Mouse (Mus musculus): Measurements from ENCODE around the gene Nkain2. TPM values are rescaled to one million over a fixed set of nuclear protein-coding genes. Genes with fewer than 3 reads are reported as not detected.

Nkain2 gene
- 5.4 and 8.0 TPM in 2 replicates for polyA plus RNA-seq (2015; fragmentation: Nextera tagmentation; extraction: Ambion mirVana)

DNA sequence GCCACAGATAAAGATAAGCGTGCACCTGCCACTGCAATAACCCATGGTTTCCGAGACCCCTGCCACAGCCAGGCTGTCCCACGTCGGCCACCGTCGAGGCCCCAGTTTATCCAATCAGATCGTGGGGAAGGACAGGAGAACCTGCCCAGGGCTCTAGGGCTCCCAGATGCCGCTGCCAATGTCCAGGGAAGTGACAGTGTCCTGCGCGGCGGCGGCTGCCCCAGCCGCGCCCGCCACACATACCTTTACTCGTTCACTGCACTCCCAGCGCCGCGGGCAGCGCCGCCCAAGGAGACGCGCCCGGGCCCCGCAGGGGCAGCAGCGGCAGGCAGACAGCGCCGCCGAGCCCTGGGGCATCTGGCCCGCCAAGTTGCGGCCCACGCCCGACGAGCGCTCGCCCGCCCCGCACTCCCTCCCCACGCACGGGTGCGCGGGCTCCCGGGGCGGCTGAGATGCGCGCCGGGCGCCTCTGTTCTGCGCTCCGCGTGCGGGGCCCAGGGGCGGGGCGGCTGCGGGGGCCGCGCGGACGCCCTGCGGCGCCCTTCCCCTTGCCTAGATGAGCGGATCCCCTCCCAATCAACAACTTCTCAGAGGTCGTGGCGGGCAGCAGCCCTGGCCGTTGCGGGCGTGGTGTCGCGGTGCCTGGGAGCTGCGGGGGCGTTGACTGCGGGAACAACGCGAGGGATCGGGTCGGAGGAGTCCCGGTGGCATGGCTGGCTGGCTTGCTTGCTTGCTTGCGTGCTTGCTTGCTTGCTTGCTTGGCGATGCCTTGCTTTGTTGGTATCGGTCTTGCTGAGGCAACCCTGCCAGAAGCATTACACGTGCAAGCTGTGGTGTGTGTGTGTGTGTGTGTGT is at the start of gene Nkain2:
Gene Nkain2 (minus strand): TSS at position 811 of the 855 bp plus-strand sequence.
- Histone ChIP-seq H3K4me1 (replicated peaks) (no peaks in the 10 kb centered on the region), H3K4me3 (replicated peaks) (peak within 1 kb of the TSS; percentile 89), H3K9ac (replicated peaks) (peak within 1 kb of the TSS; percentile 90), H3K4me2 (replicated peaks) (peak within 1 kb of the TSS; percentile 80), H3K27me3 (no peaks in the 10 kb centered on the region), H3K9me3 (no peaks in the 10 kb centered on the region), H3K27ac (peak within 1 kb of the TSS; percentile 85), H3K36me3 (no peaks in the 10 kb centered on the region)
- under 1% methylated on average over 71 of the region's 81 CpGs for WGBS
- ATAC-seq, result peak; percentile 92

- no peaks in the 10 kb centered on the region for H3K9me3 ChIP-seq
- H3K4me2 ChIP-seq (replicated peaks), result no peak overlapping the region
- H3K27ac ChIP-seq, result no peak overlapping the region
- over 99% methylated on average over 3 of the region's 3 CpGs for WGBS
- no peak overlapping the region for H3K9ac ChIP-seq (replicated peaks)
- no peak for ATAC-seq
- no peaks in the 10 kb centered on the region for H3K36me3 ChIP-seq
- no peaks in the 10 kb centered on the region for H3K4me1 ChIP-seq (replicated peaks)
- no peak overlapping the region for H3K4me3 ChIP-seq (replicated peaks)
- no peaks in the 10 kb centered on the region for H3K27me3 ChIP-seq
Measured at GRCm38 (mm10) chr10:32939853-32940252, 49.6 kb upstream of the Nkain2 start.

DNA sequence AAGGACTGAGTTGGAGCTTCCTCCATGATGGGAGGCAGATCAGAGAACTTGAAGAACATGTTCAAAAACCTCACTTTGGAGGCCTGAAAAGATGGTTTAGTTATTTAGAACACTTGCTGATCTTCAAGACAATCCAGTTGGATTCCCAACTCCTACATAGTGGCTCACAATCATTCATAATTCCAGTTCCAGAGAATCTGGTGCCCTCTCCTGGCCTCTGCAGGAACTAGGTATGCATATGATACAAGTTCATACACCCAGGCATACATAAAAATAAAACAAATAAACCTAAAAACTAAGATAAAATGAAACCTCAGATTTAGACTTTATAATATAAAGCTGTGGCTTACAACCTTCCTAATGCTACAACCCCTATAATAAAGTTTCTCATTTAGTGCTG is 4.8 kb upstream of the Nkain2 start:
- Histone ChIP-seq H3K4me1 (replicated peaks) (no peaks in the 10 kb centered on the region), H3K9ac (replicated peaks) (no peak overlapping the region), H3K9me3 (no peaks in the 10 kb centered on the region), H3K27me3 (no peaks in the 10 kb centered on the region), H3K36me3 (no peaks in the 10 kb centered on the region), H3K4me3 (replicated peaks) (no peak overlapping the region), H3K27ac (no peak overlapping the region), H3K4me2 (replicated peaks) (no peak overlapping the region)
- ATAC-seq, result no peak

GRCm38 (mm10) chr10:32890507-32891131 is 357 bp upstream of the Nkain2 start:
- H3K27me3 ChIP-seq, result no peaks in the 10 kb centered on the region
- peak overlapping the region; percentile 80 for H3K4me2 ChIP-seq (replicated peaks)
- peak; percentile 71 for ATAC-seq
- no peaks in the 10 kb centered on the region for H3K36me3 ChIP-seq
- H3K9ac ChIP-seq (replicated peaks), result peak overlapping the region; percentile 90
- no peaks in the 10 kb centered on the region for H3K4me1 ChIP-seq (replicated peaks)
- 2% methylated on average over 13 of the region's 13 CpGs for WGBS
- H3K27ac ChIP-seq, result peak overlapping the region; percentile 85; the same call in 1 of the 2 replicates
- no peaks in the 10 kb centered on the region for H3K9me3 ChIP-seq
- H3K4me3 ChIP-seq (replicated peaks), result peak overlapping the region; percentile 89

DNA sequence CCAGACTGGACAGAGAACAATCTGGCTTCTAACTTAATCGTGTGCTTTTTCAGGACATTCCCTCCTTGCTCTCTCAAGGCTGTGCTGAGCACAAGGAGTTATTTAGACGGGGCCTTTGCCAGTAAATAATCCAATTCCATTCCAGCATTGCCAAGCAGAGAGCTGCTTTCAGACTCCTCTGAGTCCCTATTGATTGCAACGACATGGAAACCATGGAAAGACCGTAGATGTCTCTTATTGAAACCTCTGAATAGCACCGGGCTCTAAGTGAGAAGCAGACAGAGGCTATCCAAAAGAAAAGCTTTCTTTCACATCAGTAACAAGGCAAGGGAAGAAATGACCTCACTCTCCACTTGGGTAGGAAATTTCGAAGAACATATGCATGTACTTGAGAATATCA is 8.3 kb downstream of the Nkain2 start:
- no peak overlapping the region for H3K9ac ChIP-seq (replicated peaks)
- H3K4me1 ChIP-seq (replicated peaks), result no peaks in the 10 kb centered on the region
- no peak overlapping the region for H3K4me2 ChIP-seq (replicated peaks)
- no peaks in the 10 kb centered on the region for H3K9me3 ChIP-seq
- WGBS, result 62% methylated on average over 6 of the region's 6 CpGs
- ATAC-seq, result no peak
- no peaks in the 10 kb centered on the region for H3K27me3 ChIP-seq
- H3K4me3 ChIP-seq (replicated peaks), result no peak overlapping the region
- H3K27ac ChIP-seq, result no peak overlapping the region
- no peaks in the 10 kb centered on the region for H3K36me3 ChIP-seq

GRCm38 (mm10) chr10:32870691-32871406 is 19.4 kb downstream of the Nkain2 start:
- no peaks in the 10 kb centered on the region for H3K27me3 ChIP-seq
- 79% methylated on average over 1 of the region's 1 CpGs for WGBS
- H3K36me3 ChIP-seq, result no peaks in the 10 kb centered on the region
- H3K4me1 ChIP-seq (replicated peaks), result no peaks in the 10 kb centered on the region
- no peak overlapping the region for H3K27ac ChIP-seq
- ATAC-seq, result no peak
- no peak overlapping the region for H3K9ac ChIP-seq (replicated peaks)
- H3K4me3 ChIP-seq (replicated peaks), result no peak overlapping the region
- H3K4me2 ChIP-seq (replicated peaks), result no peak overlapping the region
- no peaks in the 10 kb centered on the region for H3K9me3 ChIP-seq

GRCm38 (mm10) chr10:32869541-32869940 is 20.7 kb downstream of the Nkain2 start:
- no peak for ATAC-seq
- Histone ChIP-seq H3K27ac (no peak overlapping the region), H3K4me3 (replicated peaks) (no peak overlapping the region), H3K4me2 (replicated peaks) (no peak overlapping the region), H3K9me3 (no peaks in the 10 kb centered on the region), H3K27me3 (no peaks in the 10 kb centered on the region), H3K9ac (replicated peaks) (no peak overlapping the region), H3K4me1 (replicated peaks) (no peaks in the 10 kb centered on the region), H3K36me3 (no peaks in the 10 kb centered on the region)
- WGBS, result 35% methylated on average over 1 of the region's 1 CpGs

GRCm38 (mm10) chr10:32815210-32815883 is 74.9 kb downstream of the Nkain2 start:
- 83% methylated on average over 4 of the region's 4 CpGs for WGBS
- H3K27ac ChIP-seq, result no peak overlapping the region

DNA sequence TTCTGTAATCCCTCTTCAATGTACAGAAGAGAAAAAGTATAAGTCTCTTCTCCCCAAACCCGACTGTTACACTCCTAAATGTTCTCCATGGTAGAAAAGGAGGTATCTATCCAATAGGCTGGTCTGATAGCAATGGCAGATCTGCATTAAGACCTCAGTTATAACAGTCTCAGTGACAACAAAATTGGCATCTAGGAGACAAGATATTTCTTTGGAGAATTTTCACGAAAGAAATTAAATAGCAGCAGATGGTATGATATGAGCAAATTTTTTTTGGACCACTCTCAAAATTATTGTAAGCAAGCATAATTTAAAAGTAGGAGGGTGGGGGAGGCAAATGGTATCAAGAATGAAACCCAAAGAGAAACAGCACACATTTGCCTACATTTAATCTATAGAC is 94.0 kb downstream of the Nkain2 start:
- H3K36me3 ChIP-seq, result no peaks in the 10 kb centered on the region
- no peak overlapping the region for H3K27ac ChIP-seq
- H3K27me3 ChIP-seq, result no peaks in the 10 kb centered on the region
- no peaks in the 10 kb centered on the region for H3K9me3 ChIP-seq
- H3K4me1 ChIP-seq (replicated peaks), result no peaks in the 10 kb centered on the region
- no peak overlapping the region for H3K4me2 ChIP-seq (replicated peaks)
- ATAC-seq, result no peak
- H3K9ac ChIP-seq (replicated peaks), result no peak overlapping the region
- 73% methylated on average over 2 of the region's 2 CpGs for WGBS
- no peak overlapping the region for H3K4me3 ChIP-seq (replicated peaks)

More at GRCm38 (mm10) chr10:32815210-32815883, 74.9 kb downstream of the Nkain2 start:
- ATAC-seq, result no peak
- H3K36me3 ChIP-seq, result no peaks in the 10 kb centered on the region
- no peak overlapping the region for H3K4me3 ChIP-seq (replicated peaks)
- no peak overlapping the region for H3K9ac ChIP-seq (replicated peaks)
- H3K9me3 ChIP-seq, result no peaks in the 10 kb centered on the region
- H3K4me2 ChIP-seq (replicated peaks), result no peak overlapping the region
- no peaks in the 10 kb centered on the region for H3K4me1 ChIP-seq (replicated peaks)
- no peaks in the 10 kb centered on the region for H3K27me3 ChIP-seq

DNA sequence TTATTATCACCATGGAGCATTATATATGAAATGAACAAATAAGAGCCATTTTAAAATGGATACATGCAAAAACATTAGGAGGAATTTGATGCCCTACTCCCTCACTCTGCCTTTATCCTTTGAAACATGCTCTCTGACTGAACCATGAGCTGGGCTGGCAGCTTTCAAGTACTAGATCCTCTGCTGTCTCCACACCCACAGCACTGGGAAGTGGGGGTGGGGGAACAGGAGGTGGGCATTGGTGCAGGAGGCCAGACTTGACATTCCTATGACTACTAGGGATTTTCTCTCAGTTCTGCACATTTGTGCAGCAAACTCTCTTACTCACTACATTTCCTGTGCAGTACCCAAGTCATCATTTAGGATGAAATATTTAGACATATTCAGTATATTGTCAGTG is 99.7 kb downstream of the Nkain2 start:
- Histone ChIP-seq H3K9me3 (no peaks in the 10 kb centered on the region), H3K4me1 (replicated peaks) (no peaks in the 10 kb centered on the region), H3K9ac (replicated peaks) (no peak overlapping the region), H3K36me3 (no peaks in the 10 kb centered on the region), H3K27ac (no peak overlapping the region), H3K27me3 (no peaks in the 10 kb centered on the region), H3K4me3 (replicated peaks) (no peak overlapping the region), H3K4me2 (replicated peaks) (no peak overlapping the region)
- no peak for ATAC-seq

- no peaks in the 10 kb centered on the region for H3K4me1 ChIP-seq (replicated peaks)
- no peaks in the 10 kb centered on the region for H3K27me3 ChIP-seq
- H3K9me3 ChIP-seq, result no peaks in the 10 kb centered on the region
- H3K27ac ChIP-seq, result no peak overlapping the region
- no peak overlapping the region for H3K4me3 ChIP-seq (replicated peaks)
- ATAC-seq, result no peak
- 83% methylated on average over 3 of the region's 3 CpGs for WGBS
- no peak overlapping the region for H3K9ac ChIP-seq (replicated peaks)
- H3K4me2 ChIP-seq (replicated peaks), result no peak overlapping the region
- no peaks in the 10 kb centered on the region for H3K36me3 ChIP-seq
Measured at GRCm38 (mm10) chr10:32782732-32783359, 107.4 kb downstream of the Nkain2 start.
